26 mouse cellular contexts compared by ENCODE assay signal in genomic region chr4:36078910-36079525, GRCm38 (mm10).
DNase-seq lines count a peak whose midpoint lies in the region; ATAC-seq and TF ChIP-seq lines count a peak whose summit lies in the region.
"Had no signal": no experiment of that assay in that cellular context is flagged by ENCODE, and none has a peak within 500 bp of the region (broad histone marks: within the 10 kb centered on the region; RNA-seq: fewer than 3 reads in every experiment).

No protein-coding gene starts in this region.

- H3K4me1 ChIP-seq in forebrain, embryonic 13.5 days, result peaks cover 11% of the 10 kb centered on the region
- no peaks in the 10 kb centered on the region for H3K4me1 ChIP-seq in forebrain, postnatal 0 days (ENCODE audit: insufficient read depth)
- peaks cover 10% of the 10 kb centered on the region for H3K4me1 ChIP-seq in forebrain, embryonic 15.5 days
- peaks cover 16% of the 10 kb centered on the region for H3K4me1 ChIP-seq in forebrain, embryonic 10.5 days
- no peaks in the 10 kb centered on the region for H3K4me1 ChIP-seq in midbrain, embryonic 15.5 days
- H3K4me1 ChIP-seq in midbrain, embryonic 14.5 days (ENCODE audit: control insufficient read depth, insufficient read depth, low read length), result 0 out of 2 replicates have a peak, but pooled peaks cover 5% of the 10 kb centered on the region
- H3K4me1 ChIP-seq: embryonic facial prominence, embryonic 13.5 days; embryonic facial prominence, embryonic 15.5 days had no signal

- no peak for TF ChIP-seq POLR2A in brain, embryonic 14.5 days (IDR thresholded peaks at IDR 0.05; ENCODE audit: borderline replicate concordance, extremely low read depth, insufficient read depth, insufficient read length, poor library complexity, severe bottlenecking)

- no peak for TF ChIP-seq CTCF in forebrain, postnatal 0 days (IDR thresholded peaks at IDR 0.05; ENCODE audit: low read depth)
- TF ChIP-seq CTCF in brain, embryonic 14.5 days (IDR thresholded peaks at IDR 0.05; ENCODE audit: borderline replicate concordance, extremely low read depth, insufficient read depth, insufficient read length), result no peak

- no peak overlapping the region for H3K27ac ChIP-seq in forebrain, embryonic 13.5 days
- H3K27ac ChIP-seq in forebrain, postnatal 0 days (ENCODE audit: low read depth, low read length), result no peak overlapping the region
- H3K27ac ChIP-seq in forebrain, embryonic 15.5 days (replicated peaks), result no peak overlapping the region
- no peak overlapping the region for H3K27ac ChIP-seq in forebrain, embryonic 10.5 days
- no peak overlapping the region for H3K27ac ChIP-seq in midbrain, embryonic 15.5 days
- no peak overlapping the region for H3K27ac ChIP-seq in midbrain, embryonic 14.5 days (replicated peaks; ENCODE audit: low read depth, low read length)
- H3K27ac ChIP-seq: embryonic facial prominence, embryonic 13.5 days; embryonic facial prominence, embryonic 15.5 days had no signal

- peak; percentile 43; the same call in 1 of the 2 replicates for ATAC-seq in forebrain, embryonic 13.5 days
- no peak for ATAC-seq in forebrain, postnatal 0 days
- peak; percentile 51; the same call in 1 of the 2 replicates for ATAC-seq in forebrain, embryonic 15.5 days (replicated peaks)
- peak; percentile 78 for ATAC-seq in midbrain, embryonic 15.5 days (replicated peaks)
- no peak for ATAC-seq in midbrain, embryonic 14.5 days (ENCODE audit: low FRiP score, low TSS enrichment)
- ATAC-seq: activated CD4-positive, CD25-positive, alpha-beta regulatory T cell, adult 4 months; CD4-positive, CD25-positive, alpha-beta regulatory T cell, adult 4 months; Patski had no signal

- WGBS in forebrain, embryonic 13.5 days, result 78% methylated on average over 6 of the region's 6 CpGs
- 81% methylated on average over 6 of the region's 6 CpGs for WGBS in forebrain, postnatal 0 days
- WGBS in forebrain, embryonic 15.5 days, result 83% methylated on average over 6 of the region's 6 CpGs
- 89% methylated on average over 6 of the region's 6 CpGs for whole genome bisulfite sequencing in forebrain, embryonic 10.5 days
- WGBS in midbrain, embryonic 15.5 days, result 68% methylated on average over 6 of the region's 6 CpGs
- 79% methylated on average over 6 of the region's 6 CpGs for WGBS in midbrain, embryonic 14.5 days

- H3K9ac ChIP-seq in forebrain, embryonic 13.5 days, result no peak overlapping the region
- H3K9ac ChIP-seq in forebrain, postnatal 0 days, result no peak overlapping the region
- no peak overlapping the region for H3K9ac ChIP-seq in forebrain, embryonic 15.5 days (replicated peaks)
- H3K9ac ChIP-seq in midbrain, embryonic 15.5 days, result no peak overlapping the region
- no peak overlapping the region for H3K9ac ChIP-seq in midbrain, embryonic 14.5 days (replicated peaks; ENCODE audit: low read length)
- H3K9ac ChIP-seq: embryonic facial prominence, embryonic 13.5 days; embryonic facial prominence, embryonic 15.5 days had no signal

- no peaks in the 10 kb centered on the region for H3K36me3 ChIP-seq in forebrain, embryonic 13.5 days (ENCODE audit: poor library complexity, severe bottlenecking)
- no peaks in the 10 kb centered on the region for H3K36me3 ChIP-seq in forebrain, postnatal 0 days (ENCODE audit: insufficient read depth)
- H3K36me3 ChIP-seq in forebrain, embryonic 15.5 days, result no peaks in the 10 kb centered on the region
- H3K36me3 ChIP-seq in forebrain, embryonic 10.5 days (replicated peaks), result no peaks in the 10 kb centered on the region
- H3K36me3 ChIP-seq in midbrain, embryonic 15.5 days (replicated peaks), result no peaks in the 10 kb centered on the region
- H3K36me3 ChIP-seq in midbrain, embryonic 14.5 days (ENCODE audit: control insufficient read depth, insufficient read depth, low read length), result no peaks in the 10 kb centered on the region
- H3K36me3 ChIP-seq: embryonic facial prominence, embryonic 13.5 days; embryonic facial prominence, embryonic 15.5 days; G1E had no signal

- H3K9me3 ChIP-seq in forebrain, embryonic 13.5 days (replicated peaks), result no peaks in the 10 kb centered on the region
- H3K9me3 ChIP-seq in forebrain, postnatal 0 days (ENCODE audit: low read length), result no peaks in the 10 kb centered on the region
- H3K9me3 ChIP-seq in forebrain, embryonic 15.5 days, result no peaks in the 10 kb centered on the region
- H3K9me3 ChIP-seq in forebrain, embryonic 10.5 days, result no peaks in the 10 kb centered on the region
- no peaks in the 10 kb centered on the region for H3K9me3 ChIP-seq in midbrain, embryonic 15.5 days
- no peaks in the 10 kb centered on the region for H3K9me3 ChIP-seq in midbrain, embryonic 14.5 days (ENCODE audit: control insufficient read depth, low read length)
- H3K9me3 ChIP-seq: embryonic facial prominence, embryonic 13.5 days; embryonic facial prominence, embryonic 15.5 days; G1E had no signal

- no peak overlapping the region for H3K4me3 ChIP-seq in forebrain, embryonic 13.5 days
- no peak overlapping the region for H3K4me3 ChIP-seq in forebrain, postnatal 0 days (ENCODE audit: low read depth, low read length)
- H3K4me3 ChIP-seq in forebrain, embryonic 15.5 days, result no peak overlapping the region
- no peak overlapping the region for H3K4me3 ChIP-seq in forebrain, embryonic 10.5 days
- no peak overlapping the region for H3K4me3 ChIP-seq in midbrain, embryonic 15.5 days
- no peak overlapping the region for H3K4me3 ChIP-seq in midbrain, embryonic 14.5 days (replicated peaks; ENCODE audit: low read depth, low read length)
- H3K4me3 ChIP-seq: embryonic facial prominence, embryonic 13.5 days; embryonic facial prominence, embryonic 15.5 days; erythroblast, embryonic 14.5 days had no signal

- no peaks in the 10 kb centered on the region for H3K27me3 ChIP-seq in forebrain, embryonic 13.5 days
- no peaks in the 10 kb centered on the region for H3K27me3 ChIP-seq in forebrain, postnatal 0 days (ENCODE audit: insufficient read depth, low read length)
- no peaks in the 10 kb centered on the region for H3K27me3 ChIP-seq in forebrain, embryonic 15.5 days
- no peaks in the 10 kb centered on the region for H3K27me3 ChIP-seq in forebrain, embryonic 10.5 days (ENCODE audit: poor library complexity, severe bottlenecking)
- H3K27me3 ChIP-seq in midbrain, embryonic 15.5 days (replicated peaks), result no peaks in the 10 kb centered on the region
- no peaks in the 10 kb centered on the region for H3K27me3 ChIP-seq in midbrain, embryonic 14.5 days (ENCODE audit: control insufficient read depth, insufficient read depth, low read length)
- H3K27me3 ChIP-seq: CH12.LX; embryonic facial prominence, embryonic 13.5 days; embryonic facial prominence, embryonic 15.5 days; Patski had no signal

- DNase-seq in forebrain, postnatal 0 days, result no peak
- DNase-seq in forebrain, embryonic 10.5 days (ENCODE audit: extremely low spot score, low spot score), result no peak
- no peak for DNase-seq in midbrain, embryonic 14.5 days
- peak; percentile 68 for DNase-seq in brain, embryonic 14.5 days (ENCODE audit: low read depth)
- DNase-seq: adrenal gland, adult 8-10 months; adrenal gland, postnatal 14 days; adrenal gland, postnatal 36 days; B cell, adult 2 months; cerebellum, adult 11 months; cerebellum, adult 18-20 months; cerebellum, adult 8-10 months; cerebellum, adult 9-11 months; cerebellum, postnatal 14 days; cerebellum, postnatal 36 days; embryo, embryonic 11 days had no signal

- no peak overlapping the region for H3K4me2 ChIP-seq in forebrain, embryonic 13.5 days
- no peak overlapping the region for H3K4me2 ChIP-seq in forebrain, postnatal 0 days (ENCODE audit: low read depth)
- no peak overlapping the region for H3K4me2 ChIP-seq in forebrain, embryonic 15.5 days (replicated peaks)
- no peak overlapping the region for H3K4me2 ChIP-seq in midbrain, embryonic 15.5 days
- no peak overlapping the region for H3K4me2 ChIP-seq in midbrain, embryonic 14.5 days (ENCODE audit: low read length)
- H3K4me2 ChIP-seq: embryonic facial prominence, embryonic 13.5 days; embryonic facial prominence, embryonic 15.5 days had no signal

Comparison
In these comparisons a context has a peak if more than half of its experiments do, and no peak if none do; other contexts are left out.
1. ATAC-seq: peak in forebrain, embryonic 13.5 days (single experiment), forebrain, embryonic 15.5 days (single experiment) and midbrain, embryonic 15.5 days (single experiment); none in forebrain, postnatal 0 days (single experiment) and midbrain, embryonic 14.5 days (single experiment).